Mouse (Mus musculus): ENCODE measurements around the gene Ddx23. TPM values are rescaled to one million over a fixed set of nuclear protein-coding genes. Genes with fewer than 3 reads are reported as not detected.

Ddx23 gene
- polyA plus RNA-seq (2012; rRNA removed): 11.8 and 12.9 TPM in 2 replicates

GRCm38 (mm10) chr15:98662567-98663545 is at the start of gene Ddx23:
Gene Ddx23, minus strand, starts transcription at chr15:98662894.

GRCm38 (mm10) chr15:98707766-98708372 is 45.2 kb upstream of the Ddx23 start, which contains the start of gene Ccdc65:
Gene Ccdc65, plus strand, starts transcription at chr15:98708207.

GRCm38 (mm10) chr15:98676940-98677728 is 14.4 kb upstream of the Ddx23 start, which contains the start of gene Rnd1:
Gene Rnd1, minus strand, starts transcription at chr15:98677461.

GRCm38 (mm10) chr15:98630540-98630939 is 32.2 kb downstream of the Ddx23 start, which contains the start of gene Cacnb3:
Gene Cacnb3, plus strand, starts transcription at chr15:98630840.

DNA sequence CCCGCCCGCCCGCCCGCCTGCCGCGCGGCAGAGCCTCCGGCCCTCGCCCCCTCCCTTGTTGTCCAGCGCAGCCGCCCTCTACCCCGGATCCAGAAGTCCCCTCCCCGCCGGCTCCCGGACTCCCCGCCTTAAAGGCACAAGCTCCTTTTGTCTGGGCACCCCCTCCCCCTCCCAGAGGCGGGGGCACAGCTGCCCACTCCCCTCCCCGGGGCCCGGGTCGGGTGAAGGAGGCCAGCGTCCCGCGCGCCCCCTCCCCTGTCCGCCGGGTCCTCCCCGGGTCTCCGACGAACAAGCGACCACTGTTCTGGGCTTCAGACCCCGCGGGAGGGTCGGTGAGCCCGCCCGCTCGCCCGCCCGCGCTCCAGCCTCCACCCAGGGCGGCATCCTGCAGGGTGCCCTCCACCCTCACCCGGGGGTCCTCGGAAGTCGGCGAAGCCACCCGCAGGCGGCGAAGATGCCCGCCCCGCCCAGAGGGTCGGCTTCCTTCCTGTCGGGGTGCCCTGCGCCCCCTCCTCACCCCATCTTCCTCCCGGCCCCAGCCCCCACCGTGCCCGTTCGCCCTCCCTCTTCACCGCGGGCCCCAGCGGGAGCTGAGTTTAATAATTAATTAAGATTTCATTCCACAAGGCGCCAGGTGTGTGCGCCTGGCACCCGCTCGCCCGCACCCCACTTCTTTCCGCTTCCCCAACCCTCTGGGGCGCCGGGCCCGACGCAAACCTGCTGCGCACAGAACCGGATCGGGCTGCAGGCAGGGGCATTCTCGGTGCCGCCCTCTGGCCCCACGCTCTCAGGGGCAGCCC is 53.2 kb downstream of the Ddx23 start, which contains the start of gene Adcy6:
Adcy6 (minus strand) TSS at position 746 of the 800 bp plus-strand sequence.

Other genes starting within 250 kb of the Ddx23 start
- gene Olfr282, start 231.7 kb downstream of the Ddx23 start, polyA plus RNA-seq (2012; rRNA removed): not detected in 2 replicates
- not detected in 2 replicates for gene Olfr281, start 210.3 kb downstream of the Ddx23 start, polyA plus RNA-seq (2012; rRNA removed)
- gene OR5BS1P, start 193.0 kb downstream of the Ddx23 start, polyA plus RNA-seq (2012; rRNA removed): not detected in 2 replicates
- not detected in 2 replicates for gene Lalba, start 180.2 kb downstream of the Ddx23 start, polyA plus RNA-seq (2012; rRNA removed)
- gene Olfr279, start 170.5 kb downstream of the Ddx23 start, polyA plus RNA-seq (2012; rRNA removed): not detected in 2 replicates
- gene Kansl2, start 128.6 kb downstream of the Ddx23 start, polyA plus RNA-seq (2012; rRNA removed): 9.7 and 11.1 TPM in 2 replicates
- gene Ccnt1, start 92.0 kb downstream of the Ddx23 start, polyA plus RNA-seq (2012; rRNA removed): 0.94 and 2.3 TPM in 2 replicates
- gene 4930415O20Rik, start 91.9 kb downstream of the Ddx23 start, polyA plus RNA-seq (2012; rRNA removed): 0.85 and 2.0 TPM in 2 replicates
- gene Adcy6, start 52.8 kb downstream of the Ddx23 start, polyA plus RNA-seq (2012; rRNA removed): 45.7 and 64.2 TPM in 2 replicates
- gene Cacnb3, start 32.1 kb downstream of the Ddx23 start, polyA plus RNA-seq (2012; rRNA removed): 38.3 and 44.2 TPM in 2 replicates
- 0.57 and 0.62 TPM in 2 replicates for gene Rnd1, start 14.6 kb upstream of the Ddx23 start, polyA plus RNA-seq (2012; rRNA removed)
- gene Ccdc65, start 45.3 kb upstream of the Ddx23 start, polyA plus RNA-seq (2012; rRNA removed): 0.43 and 0.45 TPM in 2 replicates
- gene Fkbp11, start 65.3 kb upstream of the Ddx23 start, polyA plus RNA-seq (2012; rRNA removed): 18.3 and 25.4 TPM in 2 replicates
- 36.3 and 39.5 TPM in 2 replicates for gene Arf3, start 100.3 kb upstream of the Ddx23 start, polyA plus RNA-seq (2012; rRNA removed)
- 0.16 and 0.58 TPM in 2 replicates for gene Wnt10b, start 115.3 kb upstream of the Ddx23 start, polyA plus RNA-seq (2012; rRNA removed)
- not detected in 2 replicates for gene Wnt1, start 127.0 kb upstream of the Ddx23 start, polyA plus RNA-seq (2012; rRNA removed)
- gene Ddn, start 146.6 kb upstream of the Ddx23 start, polyA plus RNA-seq (2012; rRNA removed): 0.02 TPM in 2 replicates
- 27.3 and 30.3 TPM in 2 replicates for gene Prkag1, start 168.6 kb upstream of the Ddx23 start, polyA plus RNA-seq (2012; rRNA removed)
- 8.0 and 11.3 TPM in 2 replicates for gene Kmt2d, start 208.3 kb upstream of the Ddx23 start, polyA plus RNA-seq (2012; rRNA removed)
- 0.75 and 0.82 TPM in 2 replicates for gene Rhebl1, start 231.6 kb upstream of the Ddx23 start, polyA plus RNA-seq (2012; rRNA removed)
- 0.37 and 0.70 TPM in 2 replicates for gene Dhh, start 235.6 kb upstream of the Ddx23 start, polyA plus RNA-seq (2012; rRNA removed)

Measured in stomach, adult 2 months (tissue).